Mouse (Mus musculus): ENCODE measurements around the gene Atxn1. TPM values are rescaled to one million over a fixed set of nuclear protein-coding genes. Genes with fewer than 3 reads are reported as not detected.

The Atxn1 gene
- polyA plus RNA-seq, 1 experiment = 59.3 TPM

DNA sequence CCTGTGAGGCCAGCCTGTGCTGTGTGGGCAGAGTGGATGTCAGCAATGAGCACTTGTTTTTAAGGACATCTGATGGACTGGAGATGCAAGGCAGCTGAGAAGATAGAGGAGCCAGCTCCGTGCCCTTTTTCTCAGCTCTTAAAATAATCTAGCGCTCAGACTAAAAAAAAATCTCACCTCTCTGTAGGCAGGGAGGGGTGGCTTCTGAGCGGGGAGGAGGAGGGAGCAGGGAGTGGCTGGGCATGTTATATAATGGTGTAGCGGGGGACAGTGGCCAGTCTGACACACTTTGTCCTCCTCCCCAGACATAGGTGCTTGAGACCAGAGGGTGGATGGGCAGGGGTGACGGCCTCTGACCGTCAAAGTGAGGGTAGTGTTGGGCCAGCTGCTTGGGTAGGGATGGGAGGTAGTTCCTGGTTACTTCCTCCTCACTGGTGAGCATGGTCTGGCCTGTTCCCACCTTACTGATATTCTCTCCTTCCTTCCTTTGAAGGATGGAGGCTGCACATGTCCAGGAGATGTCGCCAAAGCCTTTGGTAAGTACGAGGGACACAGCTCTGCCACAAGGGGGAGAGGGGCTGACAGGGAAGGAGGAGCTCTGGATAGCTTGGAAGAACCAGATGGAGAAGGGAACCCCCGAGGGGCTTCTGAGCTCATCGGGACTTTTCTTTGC, 426.1 kb downstream of the Atxn1 start:
- TF ChIP-seq POLR2A (IDR thresholded peaks at IDR 0.05; ENCODE audit: low read depth, low read length) (no peak), CTCF (IDR thresholded peaks at IDR 0.05; ENCODE audit: borderline replicate concordance, insufficient read depth, low read length) (peak; percentile 97)
- H3K4me3 ChIP-seq (ENCODE audit: insufficient read depth, low read length) = no peak overlapping the region
- H3K4me1 ChIP-seq (ENCODE audit: control insufficient read depth, insufficient read depth, low read length) = peaks cover 4% of the 10 kb centered on the region; the same call in 1 of the 2 replicates
- H3K27ac ChIP-seq (ENCODE audit: insufficient read depth, low read length) = no peak overlapping the region

DNA sequence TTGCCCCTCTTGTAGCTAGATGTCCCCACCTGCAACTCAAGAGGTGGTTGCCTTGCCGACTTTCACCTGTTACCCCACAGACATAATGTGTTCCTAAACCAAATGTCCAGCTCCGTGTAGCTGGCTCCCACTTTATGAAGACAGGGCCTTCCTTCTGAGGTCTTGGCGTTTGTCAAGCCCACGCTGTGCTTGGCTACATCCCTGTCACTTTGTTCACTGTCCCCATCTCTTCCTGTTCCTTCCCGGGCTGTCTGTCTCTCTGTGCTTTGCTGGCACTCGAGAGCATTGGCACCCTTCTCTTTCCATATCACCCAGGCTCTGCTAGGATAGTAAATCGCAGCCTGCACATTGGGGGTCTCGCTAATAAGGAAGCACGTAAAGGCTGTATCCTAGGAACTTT, 426.7 kb downstream of the Atxn1 start:
- H3K27ac ChIP-seq (ENCODE audit: insufficient read depth, low read length) = no peak overlapping the region
- peaks cover 4% of the 10 kb centered on the region; the same call in 1 of the 2 replicates for H3K4me1 ChIP-seq (ENCODE audit: control insufficient read depth, insufficient read depth, low read length)
- no peak overlapping the region for H3K4me3 ChIP-seq (ENCODE audit: insufficient read depth, low read length)
- TF ChIP-seq CTCF (IDR thresholded peaks at IDR 0.05; ENCODE audit: borderline replicate concordance, insufficient read depth, low read length) (no peak), POLR2A (IDR thresholded peaks at IDR 0.05; ENCODE audit: low read depth, low read length) (no peak)

DNA sequence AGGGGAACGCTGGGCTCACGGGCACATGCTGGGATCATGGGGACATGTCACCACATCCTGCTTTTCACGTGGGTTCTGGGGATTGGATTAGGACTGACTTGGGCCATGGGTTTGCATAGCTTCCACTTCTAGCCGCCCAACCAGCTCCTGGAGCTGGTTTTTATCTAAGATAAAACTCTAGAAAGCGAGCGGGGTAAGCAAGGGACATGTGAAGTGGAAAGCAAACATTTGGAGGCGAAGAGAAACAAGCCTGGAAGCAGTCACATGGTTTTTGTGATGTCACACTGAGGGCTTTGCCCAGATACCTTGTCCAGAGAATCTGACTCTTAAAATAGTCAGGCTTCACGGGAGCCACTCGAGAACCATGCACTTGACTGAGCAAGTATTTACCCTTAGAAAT, 427.7 kb downstream of the Atxn1 start:
- H3K4me3 ChIP-seq (ENCODE audit: insufficient read depth, low read length) = no peak overlapping the region

DNA sequence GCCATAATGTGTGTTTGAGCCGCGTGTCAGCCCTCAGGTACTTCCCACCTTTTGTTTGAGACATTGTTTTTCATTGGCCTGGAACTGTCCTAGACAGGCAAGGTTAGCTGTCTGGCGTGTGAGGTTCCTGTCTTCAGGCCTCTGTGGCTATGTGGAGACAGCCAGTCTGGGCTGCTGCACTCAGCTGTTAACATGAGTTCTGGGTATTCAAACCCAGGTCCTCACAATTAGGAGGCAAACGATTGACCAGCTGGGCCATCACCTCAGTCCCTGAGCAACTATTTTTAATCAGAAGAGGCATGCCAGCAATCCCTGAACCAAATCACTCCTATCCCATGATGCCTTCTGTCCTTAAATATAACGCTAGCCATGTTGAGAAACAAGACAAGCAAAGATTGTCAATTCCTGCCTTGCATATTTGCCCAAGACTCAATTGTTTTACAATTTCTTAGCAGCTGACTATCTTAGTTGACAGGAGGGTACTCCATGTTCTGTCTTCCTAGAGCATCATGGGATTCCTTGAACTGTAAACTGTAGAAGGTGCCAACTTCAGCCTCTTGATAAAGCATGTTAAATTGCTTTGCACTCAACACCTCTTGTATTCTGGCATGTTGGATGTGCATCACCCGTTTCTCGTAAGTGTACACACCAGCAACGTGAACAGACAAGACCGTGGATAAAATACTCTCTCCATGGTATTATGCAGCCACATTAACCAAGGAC, 428.9 kb downstream of the Atxn1 start:
- Histone ChIP-seq H3K4me3 (ENCODE audit: insufficient read depth, low read length) (no peak overlapping the region), H3K27ac (ENCODE audit: insufficient read depth, low read length) (no peak overlapping the region)

More for the DNA sequence above, 427.7 kb downstream of the Atxn1 start:
- Histone ChIP-seq H3K4me1 (ENCODE audit: control insufficient read depth, insufficient read depth, low read length) (peaks cover 4% of the 10 kb centered on the region; the same call in 1 of the 2 replicates), H3K27ac (ENCODE audit: insufficient read depth, low read length) (no peak overlapping the region)
- TF ChIP-seq CTCF (IDR thresholded peaks at IDR 0.05; ENCODE audit: borderline replicate concordance, insufficient read depth, low read length) (no peak), POLR2A (IDR thresholded peaks at IDR 0.05; ENCODE audit: low read depth, low read length) (no peak)

DNA sequence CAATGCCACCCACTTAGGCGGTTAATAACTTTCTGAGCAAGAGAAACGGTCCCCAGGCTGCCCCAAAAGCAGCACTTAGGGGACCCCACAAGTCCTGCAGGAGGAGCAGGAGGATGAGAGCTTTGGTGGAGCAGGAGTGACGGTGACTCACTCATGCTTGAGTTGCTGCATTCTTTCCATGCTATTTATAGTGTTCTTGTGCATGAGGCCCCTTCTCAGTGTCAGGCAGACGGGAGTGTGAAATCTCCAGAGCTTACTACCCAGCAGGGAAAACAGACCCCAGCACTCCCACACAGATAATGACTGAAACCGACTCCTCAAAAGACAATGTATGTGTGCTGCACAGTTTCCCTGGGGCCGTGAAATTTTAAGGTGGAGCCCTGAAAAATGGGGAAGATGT, 434.1 kb downstream of the Atxn1 start:
- TF ChIP-seq CTCF (IDR thresholded peaks at IDR 0.05; ENCODE audit: borderline replicate concordance, insufficient read depth, low read length) (no peak), POLR2A (IDR thresholded peaks at IDR 0.05; ENCODE audit: low read depth, low read length) (no peak)
- Histone ChIP-seq H3K4me1 (ENCODE audit: control insufficient read depth, insufficient read depth, low read length) (peaks cover 13% of the 10 kb centered on the region), H3K27ac (ENCODE audit: insufficient read depth, low read length) (peak overlapping the region; percentile 68), H3K4me3 (ENCODE audit: insufficient read depth, low read length) (no peak overlapping the region)

More for the DNA sequence above, 428.9 kb downstream of the Atxn1 start:
- TF ChIP-seq CTCF (IDR thresholded peaks at IDR 0.05; ENCODE audit: borderline replicate concordance, insufficient read depth, low read length) (no peak), POLR2A (IDR thresholded peaks at IDR 0.05; ENCODE audit: low read depth, low read length) (no peak)
- H3K4me1 ChIP-seq (ENCODE audit: control insufficient read depth, insufficient read depth, low read length) = peaks cover 11% of the 10 kb centered on the region

GRCm38 (mm10) chr13:45528787-45529186, 436.0 kb downstream of the Atxn1 start:
- Histone ChIP-seq H3K4me1 (ENCODE audit: control insufficient read depth, insufficient read depth, low read length) (peaks cover 9% of the 10 kb centered on the region), H3K27ac (ENCODE audit: insufficient read depth, low read length) (no peak overlapping the region), H3K4me3 (ENCODE audit: insufficient read depth, low read length) (no peak overlapping the region)
- TF ChIP-seq CTCF (IDR thresholded peaks at IDR 0.05; ENCODE audit: borderline replicate concordance, insufficient read depth, low read length) = no peak
- TF ChIP-seq POLR2A (IDR thresholded peaks at IDR 0.05; ENCODE audit: low read depth, low read length) = no peak

DNA sequence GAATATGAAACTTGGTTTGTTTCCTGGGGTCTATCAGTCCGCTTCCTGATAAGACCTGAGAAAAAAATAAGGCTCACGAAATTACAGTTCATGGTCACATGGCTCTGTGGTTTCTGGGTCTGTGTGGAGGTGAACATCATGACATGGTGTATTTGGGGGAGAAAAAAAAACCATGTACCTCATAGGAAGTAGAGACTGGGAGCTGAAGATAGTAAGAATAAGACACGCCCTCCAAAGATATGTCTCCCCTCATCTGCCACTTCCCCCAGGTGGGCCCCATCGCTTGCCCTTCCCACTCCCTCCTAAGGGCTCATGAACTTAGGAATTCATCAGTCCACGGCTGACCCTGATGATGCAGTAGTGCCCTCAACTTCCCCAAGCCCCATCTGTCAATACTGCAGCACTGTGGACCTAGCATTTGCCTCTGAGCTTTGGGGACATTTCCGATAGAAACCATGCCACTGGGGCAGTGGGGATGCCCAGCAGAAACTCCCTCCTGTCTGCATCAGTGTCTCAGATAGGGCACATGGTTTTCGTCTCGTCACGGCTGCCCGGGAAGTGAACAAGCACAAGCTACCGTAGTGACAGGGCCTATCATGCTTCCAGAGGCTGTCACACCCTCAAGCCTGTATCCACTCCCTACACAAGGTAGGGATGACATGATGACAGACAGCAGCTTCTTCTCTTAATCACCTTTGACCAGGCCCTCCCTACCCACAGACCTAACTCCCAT, 437.4 kb downstream of the Atxn1 start:
- Histone ChIP-seq H3K4me3 (ENCODE audit: insufficient read depth, low read length) (no peak overlapping the region), H3K4me1 (ENCODE audit: control insufficient read depth, insufficient read depth, low read length) (peaks cover 9% of the 10 kb centered on the region), H3K27ac (ENCODE audit: insufficient read depth, low read length) (no peak overlapping the region)
- no peak for TF ChIP-seq POLR2A (IDR thresholded peaks at IDR 0.05; ENCODE audit: low read depth, low read length)

DNA sequence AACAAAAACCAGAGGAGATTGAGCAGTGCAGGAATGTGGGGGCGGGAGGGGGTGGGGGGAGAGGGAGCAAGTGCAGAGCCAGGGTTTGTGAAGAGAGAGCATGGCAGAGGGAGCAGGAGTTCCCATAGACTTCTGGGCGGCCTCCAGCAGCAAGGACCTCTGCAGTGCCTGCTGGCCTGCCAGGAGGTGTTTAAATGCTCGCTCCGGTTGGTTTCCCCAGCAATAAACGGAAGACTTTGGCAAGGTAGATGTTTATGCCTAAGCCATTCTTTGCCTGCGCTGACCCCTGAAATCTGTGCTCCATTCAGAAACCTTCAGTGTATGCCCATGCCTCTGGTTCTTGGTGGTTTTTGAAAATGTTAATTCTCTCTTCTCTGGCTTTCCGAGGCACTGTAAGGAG, 438.6 kb downstream of the Atxn1 start:
- Histone ChIP-seq H3K4me1 (ENCODE audit: control insufficient read depth, insufficient read depth, low read length) (peaks cover 6% of the 10 kb centered on the region; the same call in 1 of the 2 replicates), H3K4me3 (ENCODE audit: insufficient read depth, low read length) (no peak overlapping the region), H3K27ac (ENCODE audit: insufficient read depth, low read length) (no peak overlapping the region)
- no peak for TF ChIP-seq CTCF (IDR thresholded peaks at IDR 0.05; ENCODE audit: borderline replicate concordance, insufficient read depth, low read length)
- TF ChIP-seq POLR2A (IDR thresholded peaks at IDR 0.05; ENCODE audit: low read depth, low read length) = no peak

GRCm38 (mm10) chr13:45524791-45525435, 439.9 kb downstream of the Atxn1 start:
- TF ChIP-seq CTCF (IDR thresholded peaks at IDR 0.05; ENCODE audit: borderline replicate concordance, insufficient read depth, low read length) = no peak
- TF ChIP-seq POLR2A (IDR thresholded peaks at IDR 0.05; ENCODE audit: low read depth, low read length) = no peak
- no peak overlapping the region for H3K4me3 ChIP-seq (ENCODE audit: insufficient read depth, low read length)
- no peaks in the 10 kb centered on the region for H3K4me1 ChIP-seq (ENCODE audit: control insufficient read depth, insufficient read depth, low read length)
- no peak overlapping the region for H3K27ac ChIP-seq (ENCODE audit: insufficient read depth, low read length)
